Mouse (Mus musculus): ENCODE data around the gene Gli3.

DNA sequence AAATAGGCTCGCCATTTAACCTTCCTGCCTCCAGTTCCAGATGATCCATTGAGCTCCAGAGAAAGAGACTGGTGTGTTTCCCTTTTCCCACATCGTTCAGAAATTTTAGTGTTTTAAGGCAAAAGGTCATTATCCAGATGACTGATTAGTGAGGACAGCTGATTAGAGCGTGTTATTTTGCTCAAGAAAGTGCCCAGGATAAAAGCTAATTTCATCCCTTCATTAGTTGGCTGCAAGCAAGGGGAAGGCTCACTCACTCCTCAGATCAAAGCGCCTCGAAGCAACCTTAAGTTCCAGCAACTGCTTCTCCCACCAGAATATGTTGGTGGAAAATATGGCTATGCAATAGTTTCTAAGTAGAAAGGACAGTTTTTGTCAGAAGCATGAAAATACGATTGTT lies 86.4 kb downstream of the Gli3 start:
- no peak for TF ChIP-seq POLR2A (IDR thresholded peaks at IDR 0.05; ENCODE audit: insufficient read depth, low read depth, low read length)
- no peak for TF ChIP-seq CTCF (IDR thresholded peaks at IDR 0.05)
- TF ChIP-seq EP300 (IDR thresholded peaks at IDR 0.05; ENCODE audit: insufficient read depth, low read depth, low read length): no peak
